Mouse (Mus musculus) hindbrain, postnatal 0 days (tissue): ENCODE measurements around the gene Crip2. TPM values are rescaled to one million over a fixed set of nuclear protein-coding genes. Genes with fewer than 3 reads are reported as not detected.

ENCODE experiments used
- ATAC-seq: fragments of 200-750 bp; cut with Nextera tagmentation; 2 replicates; pipeline ENCODE4 v1.8.0; 2017; ENCODE audit warnings: mild to moderate bottlenecking, moderate TSS enrichment, moderate library complexity
- DNase-seq: peaks from one replicate; pipeline ENCODE4 v3.0.0-alpha.2; 2015; ENCODE audit warnings: low spot score
- H3K27ac ChIP-seq: fragments of 300-500 bp; sonication (generic); 2 replicates; pipeline ENCODE4 v1.5.1; 2014; ENCODE audit warnings: mild to moderate bottlenecking
- H3K27me3 ChIP-seq: fragments of 300-500 bp; sonication (generic); 2 replicates; pipeline ENCODE4 v1.6.1; 2014; ENCODE audit warnings: low read length, mixed read lengths; ENCODE audit not compliant: insufficient read depth
- H3K36me3 ChIP-seq: fragments of 300-500 bp; sonication (generic); 2 replicates; pipeline ENCODE4 v1.6.1; 2014; ENCODE audit warnings: low read length, mixed read lengths; ENCODE audit not compliant: insufficient read depth
- H3K4me1 ChIP-seq: fragments of 300-500 bp; sonication (generic); 2 replicates; pipeline ENCODE4 v1.6.1; 2014; ENCODE audit warnings: antibody characterized with exemption, low read length, mixed read lengths; ENCODE audit not compliant: insufficient read depth
- H3K4me2 ChIP-seq: fragments of 300-500 bp; sonication (generic); 2 replicates; pipeline ENCODE4 v1.6.1; 2014; ENCODE audit warnings: low read depth, mild to moderate bottlenecking, low read length, moderate library complexity, mixed read lengths
- H3K4me3 ChIP-seq: fragments of 300-500 bp; sonication (generic); 2 replicates; pipeline ENCODE4 v1.5.1; 2014; ENCODE audit warnings: low read length
- H3K9ac ChIP-seq: fragments of 300-500 bp; sonication (generic); replicated peaks from 2 replicates; pipeline ENCODE4 v1.6.1; 2014; ENCODE audit warnings: mild to moderate bottlenecking, low read length, moderate library complexity, mixed read lengths
- H3K9me3 ChIP-seq: fragments of 300-500 bp; sonication (generic); 2 replicates; pipeline ENCODE4 v1.6.1; 2016; ENCODE audit warnings: low read length, mixed read lengths
- CTCF ChIP-seq: IDR thresholded peaks from 2 replicates; pipeline ENCODE4 v1.5.1; 2016; ENCODE audit warnings: antibody characterized with exemption, control low read depth, low read depth
- WGBS: fragments of 180-500 bp; shearing (Covaris S2); extraction: QIAGEN DNeasy Blood & Tissue Kit; methylation state at CpG from one replicate; pipeline ENCODE4 v1.1.7; 2014; 5-methylcytosine and 5-hydroxymethylcytosine counted together
- polyA plus RNA-seq: library from polyadenylated mRNA; unstranded; fragments of >200 nt; fragmentation: Nextera tagmentation; extraction: Ambion mirVana; gene quantifications from 2 replicates; pipeline ENCODE4 v1.2.1, GENCODE M21; 2015
- total RNA-seq: library from RNA; depleted of rRNA; stranded (reverse); fragments of >200 nt; gene quantifications from 2 replicates; pipeline ENCODE4 v1.2.3, GENCODE M21; 2014

The Crip2 gene
- total and polyA plus RNA-seq, 2 experiments from 2014 or later, result 152 to 251 TPM

DNA sequence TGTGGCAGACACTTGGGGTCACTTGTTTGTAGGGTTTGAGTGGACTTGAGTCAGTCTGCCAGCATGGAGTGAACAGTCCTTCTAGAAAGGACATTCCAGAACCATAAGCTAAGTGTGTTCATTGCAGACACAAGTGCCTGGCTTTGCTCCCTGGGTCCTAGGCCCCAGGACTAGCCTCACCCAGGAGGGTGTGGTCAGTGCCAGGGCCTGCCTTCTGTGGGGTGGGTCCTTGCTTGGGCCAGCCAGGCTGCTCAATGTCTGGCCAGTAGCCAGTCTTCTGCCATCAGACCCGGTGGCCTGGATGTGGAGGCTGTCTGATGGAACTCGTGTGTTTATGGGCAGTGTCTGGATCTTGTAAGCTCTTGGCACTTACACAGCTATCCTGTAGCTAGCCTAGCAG, 7.5 kb upstream of the Crip2 start:
- H3K4me3 ChIP-seq, result no peak overlapping the region
- H3K4me2 ChIP-seq, result no peak overlapping the region
- peak overlapping the region; percentile 32; the same call in 1 of the 2 replicates for H3K27ac ChIP-seq
- ATAC-seq, result peak; percentile 76
- TF ChIP-seq CTCF, result no peak
- DNase-seq, result peak; percentile 61
- H3K9me3 ChIP-seq, result no peaks in the 10 kb centered on the region
- H3K9ac ChIP-seq, result no peak overlapping the region
- no peaks in the 10 kb centered on the region for H3K27me3 ChIP-seq
- peaks cover 97% of the 10 kb centered on the region for H3K36me3 ChIP-seq
- H3K4me1 ChIP-seq, result no peaks in the 10 kb centered on the region
- WGBS, result 35% methylated on average over 2 of the region's 2 CpGs

DNA sequence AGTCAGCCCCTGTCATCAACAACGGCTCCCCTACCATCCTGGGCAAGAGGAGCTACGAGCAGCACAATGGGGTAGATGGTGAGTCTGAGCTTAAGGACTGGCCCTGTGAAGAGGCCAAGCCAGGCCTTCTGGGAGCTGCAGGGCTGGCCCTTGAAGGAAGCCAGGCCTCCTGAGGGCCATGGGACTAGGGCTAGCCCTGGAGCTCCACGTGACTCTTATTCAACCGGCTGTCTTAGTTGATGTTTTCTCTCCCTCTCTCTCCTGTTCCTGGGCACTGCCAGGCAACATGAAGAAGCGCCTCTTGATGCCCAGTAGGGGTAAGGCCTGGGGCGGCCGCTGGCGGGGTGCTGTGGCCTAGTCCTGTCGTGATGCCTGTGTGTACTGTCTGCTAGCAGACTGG, 6.8 kb upstream of the Crip2 start:
- Histone ChIP-seq H3K4me3 (no peak overlapping the region), H3K36me3 (peaks cover 95% of the 10 kb centered on the region)
- no peak for TF ChIP-seq CTCF

GRCm38 (mm10) chr12:113133861-113134403, 6.1 kb upstream of the Crip2 start:
- DNase-seq, result no peak
- ATAC-seq, result no peak
- H3K4me1 ChIP-seq, result peaks cover 3% of the 10 kb centered on the region; the same call in 1 of the 2 replicates
- H3K4me3 ChIP-seq, result no peak overlapping the region
- no peak overlapping the region for H3K9ac ChIP-seq
- no peak overlapping the region for H3K27ac ChIP-seq
- no peak for TF ChIP-seq CTCF
- 81% methylated on average over 5 of the region's 5 CpGs for WGBS
- H3K9me3 ChIP-seq, result no peaks in the 10 kb centered on the region
- no peak overlapping the region for H3K4me2 ChIP-seq
- peaks cover 88% of the 10 kb centered on the region for H3K36me3 ChIP-seq
- H3K27me3 ChIP-seq, result no peaks in the 10 kb centered on the region

More for the DNA sequence above, 6.8 kb upstream of the Crip2 start:
- H3K4me2 ChIP-seq, result no peak overlapping the region
- H3K4me1 ChIP-seq, result no peaks in the 10 kb centered on the region
- DNase-seq (peak; percentile 1), ATAC-seq (no peak)
- H3K9ac ChIP-seq, result no peak overlapping the region
- no peaks in the 10 kb centered on the region for H3K27me3 ChIP-seq
- H3K9me3 ChIP-seq, result no peaks in the 10 kb centered on the region
- WGBS, result 86% methylated on average over 9 of the region's 9 CpGs
- peak overlapping the region; percentile 32; the same call in 1 of the 2 replicates for H3K27ac ChIP-seq

GRCm38 (mm10) chr12:113134502-113134901, 5.5 kb upstream of the Crip2 start:
- Histone ChIP-seq H3K27ac (no peak overlapping the region), H3K9ac (no peak overlapping the region), H3K4me3 (no peak overlapping the region), H3K27me3 (no peaks in the 10 kb centered on the region), H3K36me3 (peaks cover 83% of the 10 kb centered on the region), H3K9me3 (no peaks in the 10 kb centered on the region), H3K4me2 (no peak overlapping the region), H3K4me1 (peaks cover 9% of the 10 kb centered on the region)
- DNase-seq (no peak), ATAC-seq (no peak)
- no peak for TF ChIP-seq CTCF
- 93% methylated on average over 4 of the region's 4 CpGs for WGBS

GRCm38 (mm10) chr12:113135401-113135800, 4.6 kb upstream of the Crip2 start:
- no peaks in the 10 kb centered on the region for H3K27me3 ChIP-seq
- no peak overlapping the region for H3K4me2 ChIP-seq
- WGBS, result 89% methylated on average over 7 of the region's 7 CpGs
- peaks cover 17% of the 10 kb centered on the region for H3K4me1 ChIP-seq
- H3K36me3 ChIP-seq, result peaks cover 75% of the 10 kb centered on the region
- no peak overlapping the region for H3K4me3 ChIP-seq
- no peaks in the 10 kb centered on the region for H3K9me3 ChIP-seq
- no peak overlapping the region for H3K27ac ChIP-seq
- ATAC-seq, result no peak
- no peak for TF ChIP-seq CTCF
- no peak overlapping the region for H3K9ac ChIP-seq
- no peak for DNase-seq

DNA sequence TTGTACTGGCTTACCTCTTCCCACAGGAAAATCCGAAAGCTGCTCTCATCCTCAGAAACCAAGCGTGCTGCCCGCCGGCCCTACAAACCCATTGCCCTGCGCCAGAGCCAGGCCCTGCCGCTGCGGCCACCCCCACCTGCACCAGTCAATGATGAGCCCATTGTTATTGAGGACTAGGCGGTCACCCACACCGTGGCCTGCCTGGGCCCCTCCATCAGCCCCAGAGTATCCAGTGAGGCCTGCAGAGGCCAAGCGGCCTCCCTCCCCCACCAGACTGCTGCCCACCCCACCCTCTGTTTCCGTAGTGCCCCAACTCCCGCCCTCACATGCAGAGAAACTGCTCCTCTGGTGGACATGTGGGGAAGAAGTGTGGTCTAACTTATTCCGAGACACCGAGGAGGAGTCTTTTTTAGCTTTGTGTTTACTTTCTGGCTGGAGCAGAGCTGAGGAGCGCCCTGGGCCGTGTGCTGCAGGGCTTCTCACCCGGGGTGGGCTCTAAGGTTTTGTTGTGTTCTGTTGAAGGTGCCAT, 3.5 kb upstream of the Crip2 start:
- no peak overlapping the region for H3K27ac ChIP-seq
- H3K27me3 ChIP-seq, result no peaks in the 10 kb centered on the region
- 72% methylated on average over 17 of the region's 17 CpGs for WGBS
- peaks cover 64% of the 10 kb centered on the region for H3K36me3 ChIP-seq
- peaks cover 19% of the 10 kb centered on the region for H3K4me1 ChIP-seq
- DNase-seq (no peak), ATAC-seq (no peak)
- TF ChIP-seq CTCF, result no peak
- H3K4me3 ChIP-seq, result no peak overlapping the region
- H3K9ac ChIP-seq, result no peak overlapping the region
- H3K9me3 ChIP-seq, result no peaks in the 10 kb centered on the region
- no peak overlapping the region for H3K4me2 ChIP-seq
